Mouse (Mus musculus) bone marrow macrophage, adult 2 months (primary cell): Measurements from ENCODE around the gene Golt1a. TPM values are rescaled to one million over a fixed set of nuclear protein-coding genes. Genes with fewer than 3 reads are reported as not detected.

ENCODE experiments used
- H3K27ac ChIP-seq: 2 replicates; pipeline ENCODE4 v1.5.1; 2012; ENCODE audit warnings: low read depth, low read length; ENCODE audit not compliant: insufficient read depth
- H3K4me1 ChIP-seq: 2 replicates; pipeline ENCODE4 v1.6.1; 2012; ENCODE audit warnings: low read length; ENCODE audit not compliant: control insufficient read depth, insufficient read depth
- H3K4me3 ChIP-seq: 2 replicates; pipeline ENCODE4 v1.5.1; 2012; ENCODE audit warnings: mild to moderate bottlenecking, low read length, moderate library complexity; ENCODE audit not compliant: insufficient read depth
- CTCF ChIP-seq: IDR thresholded peaks from 2 replicates; pipeline ENCODE4 v1.5.1; 2012; ENCODE audit warnings: low read depth, mild to moderate bottlenecking, low read length, moderate library complexity
- POLR2A ChIP-seq: IDR thresholded peaks from 2 replicates; pipeline ENCODE4 v1.6.1; 2012; ENCODE audit warnings: mild to moderate bottlenecking, low read depth, low read length, borderline replicate concordance
- polyA plus RNA-seq: library from polyadenylated mRNA; stranded (reverse); fragments of >200 nt; gene quantifications from 2 replicates; pipeline ENCODE4 v1.2.4, GENCODE M21; 2012; ENCODE audit not compliant: missing spikeins, insufficient read depth, insufficient read length

Gene Golt1a
- polyA plus RNA-seq: not detected in 2 replicates

DNA sequence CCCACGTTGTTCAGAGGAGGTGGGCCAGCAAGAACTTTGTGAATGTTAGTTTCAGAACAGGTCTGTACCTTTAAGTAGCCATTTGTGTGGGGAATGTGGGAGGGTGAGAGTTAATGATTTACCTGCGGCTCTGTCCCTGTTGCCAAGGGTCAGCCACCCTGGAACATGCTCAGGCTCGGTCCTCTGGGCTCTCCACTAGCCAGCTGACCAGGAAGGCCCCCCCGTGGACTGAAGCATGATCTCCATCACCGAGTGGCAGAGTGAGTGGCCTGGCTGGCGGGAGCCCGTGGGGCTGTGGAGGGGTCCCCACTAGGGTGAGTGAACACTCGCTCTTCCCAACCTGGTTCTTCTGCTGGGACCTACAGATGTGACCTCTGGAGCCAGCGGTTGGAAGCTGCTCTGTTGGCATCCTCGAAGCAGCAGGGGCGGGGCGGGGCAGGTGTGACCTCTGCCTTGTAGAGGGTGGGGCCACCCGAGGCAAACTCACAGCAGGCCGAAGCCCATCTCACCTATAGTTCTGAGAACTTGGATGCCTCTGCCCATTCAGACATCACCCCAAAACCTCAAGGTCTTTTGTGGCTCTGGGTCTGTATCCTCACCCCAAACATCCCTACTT lies at the start of gene Golt1a:
Gene Golt1a (plus strand): TSS at position 149 of the 616 bp plus-strand sequence.
- Histone ChIP-seq H3K27ac (no peak within 1 kb of the TSS), H3K4me3 (no peak within 1 kb of the TSS), H3K4me1 (no peaks in the 10 kb centered on the region)
- TF ChIP-seq POLR2A: no peak
- TF ChIP-seq CTCF: no peak

DNA sequence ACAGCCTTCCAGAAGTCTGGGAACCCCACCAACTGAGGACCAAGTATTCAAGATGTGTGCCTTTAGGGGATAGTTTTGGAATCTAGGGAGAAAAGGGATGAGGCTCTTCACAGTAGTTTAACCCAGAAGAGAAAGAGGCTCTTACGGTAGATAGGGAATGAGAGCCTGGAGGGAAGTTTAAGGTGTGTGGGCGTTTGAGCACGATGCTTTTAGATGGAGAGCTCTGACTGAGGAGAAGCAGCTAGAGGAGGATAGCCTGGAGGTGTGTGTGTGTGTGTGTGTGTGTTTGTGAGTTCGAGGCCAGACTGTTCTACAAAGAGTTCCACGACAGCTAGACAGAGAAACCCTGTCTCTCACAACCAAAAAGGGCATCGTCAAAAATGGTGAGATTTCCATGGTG lies 47.0 kb upstream of the Golt1a start:
- Histone ChIP-seq H3K4me1 (no peaks in the 10 kb centered on the region), H3K27ac (no peak overlapping the region), H3K4me3 (no peak overlapping the region)
- TF ChIP-seq CTCF: no peak
- no peak for TF ChIP-seq POLR2A

- Histone ChIP-seq H3K27ac (no peak overlapping the region), H3K4me3 (no peak overlapping the region), H3K4me1 (no peaks in the 10 kb centered on the region)
- TF ChIP-seq CTCF: no peak
- no peak for TF ChIP-seq POLR2A
These were observed 46.5 kb upstream of the Golt1a start for GRCm38 (mm10) chr1:133263134-133263533.

- Histone ChIP-seq H3K4me1 (no peaks in the 10 kb centered on the region), H3K27ac (no peak overlapping the region), H3K4me3 (no peak overlapping the region)
- TF ChIP-seq CTCF (no peak), POLR2A (no peak)
These were observed 45.2 kb upstream of the Golt1a start for GRCm38 (mm10) chr1:133264367-133264766.

GRCm38 (mm10) chr1:133265114-133265766 lies 44.4 kb upstream of the Golt1a start:
- no peak overlapping the region for H3K4me3 ChIP-seq
- H3K4me1 ChIP-seq: no peaks in the 10 kb centered on the region
- H3K27ac ChIP-seq: no peak overlapping the region
- TF ChIP-seq CTCF: no peak
- no peak for TF ChIP-seq POLR2A

DNA sequence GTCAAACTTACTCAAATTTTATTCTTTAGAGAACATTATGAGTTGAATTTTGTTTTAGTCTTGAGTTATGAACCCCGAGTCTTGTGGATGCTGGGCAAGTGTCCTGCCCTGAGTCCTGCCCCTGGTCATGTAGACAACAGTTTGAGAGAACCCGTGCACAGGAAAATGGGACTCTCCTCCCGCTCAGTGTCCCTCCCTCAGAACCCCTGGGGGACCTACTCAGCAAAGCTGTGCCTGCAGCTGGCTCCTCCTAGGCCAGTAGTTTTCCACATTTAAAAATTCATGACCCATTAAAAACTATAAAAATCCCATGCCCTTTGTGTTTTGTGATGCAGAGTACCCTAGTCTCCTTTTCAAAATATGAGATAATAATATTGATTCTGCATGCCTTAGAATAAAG lies 42.5 kb upstream of the Golt1a start:
- Histone ChIP-seq H3K4me1 (no peaks in the 10 kb centered on the region), H3K4me3 (no peak overlapping the region), H3K27ac (no peak overlapping the region)
- TF ChIP-seq POLR2A: no peak

DNA sequence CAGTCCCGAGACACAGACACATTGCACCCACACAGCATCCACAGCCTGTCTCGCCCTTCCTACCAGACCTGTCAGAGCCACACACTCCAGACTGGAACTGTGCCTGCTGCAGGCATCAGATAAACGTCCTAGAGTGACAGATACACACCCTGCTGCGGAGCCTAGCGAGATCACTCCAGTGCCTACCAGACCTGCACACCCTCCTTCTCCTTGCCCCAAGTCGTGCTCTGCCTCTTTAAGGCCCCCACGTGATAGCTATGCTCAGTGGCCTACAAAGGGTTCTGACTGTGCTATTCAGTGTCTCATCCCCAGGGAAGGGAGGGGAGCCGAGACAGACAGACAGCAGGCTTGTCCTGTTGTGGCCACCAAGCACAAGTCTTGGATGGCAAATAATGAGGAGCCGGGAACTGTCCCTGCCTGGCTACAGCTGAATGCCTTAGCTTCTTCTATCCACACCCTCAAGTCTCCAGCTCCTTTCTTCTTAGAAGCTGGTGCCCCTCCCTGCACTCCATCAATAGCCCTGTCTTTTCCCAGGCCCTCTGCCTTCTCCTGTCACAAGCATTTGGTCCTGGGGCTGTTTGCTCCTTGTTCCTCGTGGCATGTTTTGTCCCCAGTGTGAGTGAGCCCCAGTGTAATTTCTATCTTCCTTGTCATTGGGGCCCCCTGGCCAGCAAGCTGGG lies 41.6 kb upstream of the Golt1a start:
- H3K27ac ChIP-seq: no peak overlapping the region
- no peak overlapping the region for H3K4me3 ChIP-seq
- no peaks in the 10 kb centered on the region for H3K4me1 ChIP-seq
- TF ChIP-seq POLR2A (no peak), CTCF (no peak)

- no peaks in the 10 kb centered on the region for H3K4me1 ChIP-seq
- H3K4me3 ChIP-seq: no peak overlapping the region
- TF ChIP-seq POLR2A: no peak
- no peak for TF ChIP-seq CTCF
- H3K27ac ChIP-seq: no peak overlapping the region
These were observed 41.1 kb upstream of the Golt1a start for GRCm38 (mm10) chr1:133268503-133268902.

DNA sequence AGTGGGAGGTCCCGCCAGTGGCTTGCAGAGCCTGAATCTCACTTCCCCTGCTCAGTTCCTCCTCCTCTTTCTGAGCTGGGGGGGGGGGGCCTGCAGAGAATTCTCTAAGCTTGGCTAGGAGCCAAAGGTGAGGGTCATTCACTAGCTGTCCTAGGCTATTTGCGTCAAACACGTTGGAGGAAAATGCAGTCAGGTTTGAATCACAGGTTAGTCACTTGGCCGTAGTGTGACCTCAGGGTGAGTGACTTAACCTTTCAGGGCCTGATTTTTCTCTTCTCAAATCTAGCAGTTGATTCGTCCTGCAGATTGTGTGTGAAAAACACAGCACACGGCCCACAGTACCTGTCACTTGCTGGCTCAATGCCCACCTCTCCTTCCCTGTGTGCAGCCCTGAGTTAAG lies 39.3 kb upstream of the Golt1a start:
- H3K4me3 ChIP-seq: no peak overlapping the region

GRCm38 (mm10) chr1:133274163-133274562 lies 35.4 kb upstream of the Golt1a start:
- no peak overlapping the region for H3K27ac ChIP-seq
- TF ChIP-seq POLR2A (no peak), CTCF (no peak)
- no peak overlapping the region for H3K4me3 ChIP-seq
- peaks cover 4% of the 10 kb centered on the region for H3K4me1 ChIP-seq

More for the DNA sequence above, 39.3 kb upstream of the Golt1a start:
- no peak overlapping the region for H3K27ac ChIP-seq
- TF ChIP-seq POLR2A (no peak), CTCF (no peak)
- H3K4me1 ChIP-seq: no peaks in the 10 kb centered on the region
